Mouse (Mus musculus): ENCODE data around the gene Phactr1.

The Phactr1 gene

DNA sequence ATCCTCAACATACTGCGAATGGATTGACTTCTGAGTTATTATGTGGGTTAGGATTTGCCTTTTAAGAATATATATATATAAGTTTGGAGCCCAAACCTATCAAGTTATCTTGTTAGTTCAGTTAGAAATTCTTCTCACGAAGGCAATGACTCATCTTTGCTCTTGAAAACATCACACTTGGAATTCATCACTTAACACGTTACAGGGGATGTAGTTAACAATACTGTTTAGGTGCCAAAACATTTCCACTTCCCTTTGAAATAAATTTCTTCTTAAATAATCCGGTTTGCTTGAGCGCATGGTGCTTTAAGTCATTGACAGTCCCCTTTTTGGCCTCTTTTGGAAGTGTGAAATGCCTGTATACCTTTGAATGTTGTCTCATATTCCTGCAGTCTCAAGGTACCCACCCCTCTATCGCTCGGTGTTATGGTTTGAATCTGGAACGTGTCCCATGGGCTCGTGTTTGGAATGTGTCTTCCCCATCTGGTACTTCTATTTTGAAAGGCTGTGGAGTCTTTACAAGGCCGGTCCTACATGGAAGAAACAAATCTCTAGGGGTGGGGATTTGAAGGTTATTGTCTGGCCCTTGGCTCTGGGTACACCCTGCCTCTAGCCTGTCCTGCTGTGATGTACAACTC lies 80.6 kb downstream of the Phactr1 start:
- DNase-seq: no peak

DNA sequence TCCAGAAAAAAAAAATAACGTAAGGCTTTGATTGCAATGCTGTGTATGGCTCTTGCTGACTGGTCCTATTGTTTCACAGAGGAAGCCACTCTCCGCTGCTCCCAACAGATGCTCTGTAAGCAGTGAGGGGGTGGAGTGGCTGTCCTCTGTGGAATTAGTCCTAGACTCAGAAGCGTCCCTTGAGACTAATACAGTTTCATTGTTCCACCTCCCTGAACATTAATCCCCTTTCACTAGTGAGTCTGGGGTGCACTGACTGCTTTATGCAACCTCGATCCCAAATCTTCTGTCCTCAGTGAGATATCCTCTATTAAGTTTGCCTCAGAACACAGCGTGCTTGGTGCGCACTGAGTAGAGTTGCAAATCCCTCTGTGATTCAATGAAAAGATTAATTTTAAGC lies 91.9 kb downstream of the Phactr1 start:
- DNase-seq: no peak

DNA sequence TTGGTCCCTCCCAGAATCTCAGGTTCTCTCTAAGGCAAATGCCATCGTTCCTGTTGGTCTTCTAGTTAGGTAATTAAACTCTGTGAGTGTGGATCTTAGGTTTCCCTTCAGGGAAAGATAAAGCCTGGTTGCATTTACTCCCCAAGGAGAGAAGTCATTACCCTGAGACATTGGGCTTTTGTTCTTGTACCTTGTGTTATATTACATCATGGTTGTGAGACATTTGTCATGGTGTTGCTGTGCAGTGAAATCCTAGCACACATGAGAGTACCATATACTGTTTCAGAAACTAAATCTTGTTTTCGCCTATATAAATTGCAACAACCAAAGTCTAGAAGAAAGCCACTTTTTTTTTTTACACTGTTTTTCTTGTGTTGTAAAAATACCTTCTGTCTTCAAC lies 93.6 kb downstream of the Phactr1 start:
- no peak for DNase-seq

DNA sequence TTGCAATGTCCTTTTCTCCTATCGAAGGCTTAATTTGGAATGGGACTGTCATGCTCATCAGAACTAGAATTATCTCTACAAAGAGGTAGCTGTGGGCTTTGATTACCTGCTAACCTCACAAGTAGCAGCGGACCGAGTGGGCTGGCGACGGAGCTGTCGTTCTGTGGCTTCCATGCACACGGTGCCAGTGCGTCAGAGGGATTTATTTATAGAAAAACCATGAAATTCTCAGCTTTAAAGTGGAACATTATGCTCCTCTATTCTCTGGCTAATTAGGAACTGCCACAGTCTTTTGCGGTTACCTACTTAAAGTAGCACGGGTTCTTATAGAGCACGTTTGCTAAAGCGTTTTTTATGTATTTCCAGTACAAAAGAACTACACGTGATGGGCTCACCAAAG lies 101.7 kb downstream of the Phactr1 start:
- no peak for DNase-seq

DNA sequence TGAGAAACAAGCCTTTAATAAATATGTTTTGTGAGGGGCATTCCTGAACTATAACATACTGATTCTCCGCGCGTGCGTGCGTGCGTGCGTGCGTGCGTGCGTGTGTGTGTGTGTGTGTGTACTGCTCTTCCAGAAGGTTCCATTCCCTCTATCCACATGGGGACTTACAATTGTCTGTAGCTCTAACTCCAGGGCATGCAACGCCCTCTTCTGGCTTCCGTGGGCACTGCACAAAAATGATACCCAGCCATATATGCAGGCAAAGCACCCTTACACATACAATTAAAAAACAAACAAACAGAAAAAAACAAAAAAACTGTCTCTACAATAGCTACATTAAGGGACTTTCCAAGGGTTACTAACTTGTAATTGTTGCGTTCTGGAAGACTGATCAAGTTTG lies 108.8 kb downstream of the Phactr1 start:
- DNase-seq: no peak

DNA sequence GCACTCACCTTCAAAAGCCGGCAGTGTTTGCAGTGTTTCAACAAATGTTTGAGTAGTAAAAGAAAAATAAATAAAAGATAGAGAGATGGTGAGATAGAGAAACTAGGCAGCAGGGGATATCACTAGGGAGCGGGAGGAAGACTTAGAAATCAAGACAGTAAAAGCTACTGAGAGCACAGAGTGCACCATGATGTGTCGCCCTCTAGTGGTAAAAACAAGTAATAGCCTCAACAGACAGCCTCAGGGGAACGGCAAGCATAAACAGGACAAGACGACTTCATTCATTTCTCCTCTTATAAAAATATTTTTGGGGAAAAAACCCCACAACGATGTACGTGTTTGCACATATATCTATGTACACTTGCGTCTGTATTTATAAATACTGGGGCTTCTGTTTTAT lies 111.9 kb downstream of the Phactr1 start:
- no peak for DNase-seq

DNA sequence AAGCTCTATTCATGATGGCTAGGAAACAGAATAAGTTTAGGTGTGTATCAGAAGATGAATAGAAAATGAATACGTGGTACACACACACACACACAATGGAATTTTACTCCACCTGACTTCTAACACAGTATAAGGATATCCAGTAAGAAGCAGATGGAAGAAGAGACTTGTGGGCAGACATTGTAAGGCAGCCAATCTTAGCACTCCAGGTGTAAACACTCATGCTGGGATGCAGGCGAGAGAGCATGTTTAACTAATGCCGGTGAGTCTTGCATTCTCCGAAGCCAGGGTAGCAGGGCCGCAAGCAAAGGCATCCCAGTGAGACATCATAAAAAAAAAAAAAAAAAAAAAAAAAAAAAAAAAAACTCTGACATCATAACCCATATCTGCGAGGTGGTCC lies 120.1 kb downstream of the Phactr1 start:
- DNase-seq: no peak

DNA sequence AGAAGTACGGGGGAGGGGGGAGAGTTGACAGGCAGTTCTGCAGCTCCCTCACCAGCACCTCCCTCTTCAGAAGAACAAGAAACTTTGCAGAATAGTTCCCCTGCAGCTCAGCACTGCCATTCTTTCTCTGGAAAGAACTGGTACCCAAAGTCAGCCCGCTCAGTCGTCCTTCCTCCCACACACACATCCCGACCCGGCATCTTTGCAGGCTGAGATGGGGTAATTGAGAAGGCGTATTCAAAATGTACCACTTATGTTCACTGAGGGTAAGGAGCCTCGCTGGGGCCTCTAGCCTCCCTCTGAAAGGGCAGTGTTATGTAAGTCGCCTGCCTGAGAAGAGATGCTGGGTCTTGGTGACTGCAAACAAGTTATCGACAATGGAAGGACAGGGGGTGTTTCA lies 123.9 kb downstream of the Phactr1 start:
- no peak for DNase-seq

DNA sequence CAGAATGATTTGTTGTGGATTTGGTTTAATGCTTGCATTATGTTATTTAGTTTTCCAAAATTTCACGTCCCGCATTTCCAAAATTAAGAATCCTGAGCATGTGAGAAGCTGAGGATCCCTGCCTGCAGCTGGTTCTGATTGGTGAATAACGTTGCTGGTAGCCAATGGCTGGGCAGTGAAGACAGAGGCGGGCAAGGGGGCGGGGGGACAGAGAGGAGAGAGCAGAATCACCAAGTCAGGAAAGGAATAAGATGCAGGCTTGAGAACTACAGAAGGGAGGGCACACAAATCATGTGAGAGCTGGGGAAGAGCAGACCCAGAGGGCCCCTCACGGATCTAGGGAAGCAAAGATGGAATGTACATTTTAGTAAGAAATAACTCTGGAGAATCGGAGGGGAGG lies 132.3 kb downstream of the Phactr1 start:
- DNase-seq: no peak

DNA sequence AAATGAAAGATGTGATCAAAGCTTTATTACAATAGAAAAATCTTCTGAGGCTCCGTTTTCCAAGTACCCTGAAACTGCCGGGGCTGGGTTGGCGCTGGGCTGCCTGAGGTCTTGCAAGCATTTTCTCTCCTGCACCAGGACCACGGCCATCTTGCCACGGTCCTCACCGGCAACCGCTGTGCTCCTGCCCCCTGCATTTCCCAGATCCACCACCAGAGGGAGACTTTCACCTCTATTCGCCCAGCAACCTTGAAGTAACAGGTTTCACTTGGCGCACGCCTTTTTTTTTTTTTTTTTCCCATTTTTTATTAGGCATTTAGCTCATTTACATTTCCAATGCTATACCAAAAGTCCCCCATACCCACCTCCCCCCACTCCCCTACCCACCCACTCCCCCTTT lies 138.0 kb downstream of the Phactr1 start:
- DNase-seq: peak; percentile 52

DNA sequence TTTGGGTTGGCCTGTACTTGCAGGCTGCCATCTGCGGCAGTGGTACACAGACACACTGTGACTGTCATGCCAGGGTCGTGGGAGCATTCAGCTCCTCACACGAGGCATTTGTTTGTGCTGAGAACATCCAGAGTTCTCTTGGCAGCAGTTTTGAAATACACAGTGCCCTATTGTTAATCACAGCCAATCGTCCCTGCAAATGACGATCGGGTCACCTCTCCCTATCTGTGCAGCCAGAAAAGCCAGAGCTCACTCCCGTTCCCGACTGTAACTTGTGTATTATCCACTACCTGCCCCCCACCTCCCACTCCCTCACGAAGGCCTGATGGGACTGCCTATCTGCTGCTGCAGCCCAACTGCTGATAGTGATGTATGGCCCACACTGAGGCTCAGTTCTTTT lies 140.1 kb downstream of the Phactr1 start:
- DNase-seq: no peak

DNA sequence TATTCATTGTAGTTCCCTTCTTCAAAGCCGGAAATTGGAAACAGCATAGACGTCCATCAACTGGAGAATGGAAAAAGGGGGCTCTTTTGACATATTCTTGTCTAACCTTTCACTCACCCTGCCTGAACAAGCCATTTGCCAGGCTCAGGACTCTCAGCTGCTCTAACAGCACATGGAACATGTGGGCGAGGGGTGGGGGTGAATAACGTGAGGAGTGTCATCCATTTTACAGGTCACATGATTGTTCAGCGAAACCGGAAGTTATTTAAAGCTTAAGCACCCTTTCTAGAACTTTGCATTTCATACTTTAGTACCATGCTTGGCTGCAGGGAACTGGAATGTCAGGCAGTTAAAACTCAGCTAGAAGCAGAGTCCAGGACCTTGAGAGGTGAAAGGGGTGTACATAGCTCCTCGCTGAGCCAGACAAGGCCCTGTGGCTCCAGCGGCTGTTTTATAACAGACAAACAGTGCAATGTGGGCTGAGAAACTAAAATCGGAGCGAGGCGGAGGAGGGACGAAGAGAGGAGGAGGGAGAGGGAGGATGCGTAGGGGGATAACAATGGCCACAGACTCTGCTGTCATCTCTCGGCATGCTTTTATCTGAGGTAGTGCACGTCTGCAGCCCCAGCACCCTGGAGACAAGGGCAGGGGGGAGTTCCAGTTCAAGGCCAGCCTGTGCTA lies 141.1 kb downstream of the Phactr1 start:
- no peak for DNase-seq

DNA sequence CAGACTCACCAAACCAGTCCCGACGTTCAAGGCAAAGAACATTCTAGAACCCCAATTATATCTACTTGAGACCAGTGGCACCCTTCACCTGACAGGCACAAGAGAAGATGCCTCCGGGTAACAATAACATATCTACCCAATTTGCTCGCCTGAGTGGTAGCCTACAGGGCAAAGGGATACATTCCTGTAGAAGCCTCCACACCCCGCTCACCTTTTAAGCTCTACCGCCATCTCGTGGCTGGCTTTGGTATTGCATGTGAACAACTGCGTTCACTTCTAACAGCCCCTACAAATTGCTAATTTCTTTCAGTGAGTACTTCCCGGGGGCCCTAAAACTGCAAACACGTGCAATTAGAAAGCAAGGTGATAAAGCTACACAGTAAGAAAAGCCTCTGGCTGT lies 142.1 kb downstream of the Phactr1 start:
- peak; percentile 98 for DNase-seq

DNA sequence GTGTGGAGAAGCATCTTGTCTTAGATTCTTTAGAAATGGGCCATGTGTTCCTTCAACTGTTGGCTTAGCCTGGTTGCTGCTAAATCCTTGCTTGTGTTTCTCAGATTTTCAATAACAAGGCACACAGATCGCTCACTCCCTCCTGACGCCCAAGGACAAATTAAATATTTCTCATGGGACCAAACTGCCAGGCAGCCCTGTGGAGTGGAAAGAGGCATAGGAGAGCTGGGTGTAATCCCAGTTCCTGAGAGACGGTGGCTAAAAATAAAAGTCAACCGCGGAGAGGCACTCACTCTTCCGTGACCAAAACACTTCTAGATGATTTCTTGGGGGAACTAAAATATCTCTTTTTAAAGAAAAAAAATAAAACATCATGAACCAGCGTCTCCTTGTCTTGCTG lies 143.5 kb downstream of the Phactr1 start:
- DNase-seq: no peak

DNA sequence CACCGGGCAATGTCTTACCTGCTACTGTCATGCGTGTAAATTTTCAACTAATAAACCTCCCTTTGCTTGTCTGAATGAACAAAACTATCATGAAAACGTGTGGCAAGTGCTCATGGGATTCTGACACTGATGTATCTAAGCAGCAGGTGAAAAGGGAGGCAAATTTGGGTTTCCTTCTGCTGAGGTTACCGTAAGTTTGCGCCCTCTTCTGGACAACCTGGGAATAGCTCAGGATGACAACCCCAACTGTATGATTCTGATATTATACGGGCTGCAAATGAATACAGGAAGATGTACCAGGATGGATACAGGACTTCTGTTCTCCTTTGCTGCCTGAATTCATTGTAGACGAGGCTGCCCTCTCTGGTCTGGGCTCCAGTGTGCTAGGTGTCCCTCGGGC lies 146.2 kb downstream of the Phactr1 start:
- DNase-seq: peak; percentile 66

DNA sequence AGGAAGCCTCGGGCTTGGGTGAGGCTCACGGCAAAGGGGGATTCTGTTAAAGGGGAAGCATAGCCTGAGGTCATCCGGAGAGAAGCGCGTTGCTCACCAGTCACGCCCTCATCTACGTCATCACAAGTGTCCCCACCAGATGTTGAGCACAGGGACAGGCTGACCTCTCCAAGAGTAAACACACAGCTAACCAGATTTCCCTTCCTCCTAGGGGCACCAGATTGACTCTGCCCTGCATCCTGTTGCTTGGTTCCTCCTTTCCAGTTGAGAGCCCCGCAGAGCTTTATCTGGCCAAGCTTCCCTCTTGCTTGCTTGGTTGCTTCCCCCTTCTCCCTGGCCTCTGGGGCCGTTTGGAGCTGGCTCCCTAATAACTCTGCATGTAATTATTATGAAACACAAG lies 148.6 kb downstream of the Phactr1 start:
- no peak for DNase-seq

DNA sequence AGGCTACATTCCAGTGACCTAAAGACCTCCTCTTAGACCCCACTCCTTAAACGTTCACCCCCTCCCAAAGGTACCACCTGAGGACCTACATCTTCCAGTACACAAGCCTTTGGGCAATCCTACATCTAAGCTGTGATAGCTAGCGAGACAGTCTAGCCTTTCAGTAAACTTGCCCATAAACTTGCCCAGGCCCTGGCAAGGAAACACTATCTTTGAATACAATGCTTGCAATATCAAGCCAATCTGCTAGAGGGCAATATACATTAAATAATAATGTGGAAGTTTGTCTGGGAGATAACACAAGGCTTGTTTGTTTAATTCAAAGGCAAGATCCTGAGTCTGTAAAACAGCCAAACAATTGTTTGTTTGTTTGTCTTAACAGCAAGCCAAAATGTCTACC lies 155.0 kb downstream of the Phactr1 start:
- no peak for DNase-seq

DNA sequence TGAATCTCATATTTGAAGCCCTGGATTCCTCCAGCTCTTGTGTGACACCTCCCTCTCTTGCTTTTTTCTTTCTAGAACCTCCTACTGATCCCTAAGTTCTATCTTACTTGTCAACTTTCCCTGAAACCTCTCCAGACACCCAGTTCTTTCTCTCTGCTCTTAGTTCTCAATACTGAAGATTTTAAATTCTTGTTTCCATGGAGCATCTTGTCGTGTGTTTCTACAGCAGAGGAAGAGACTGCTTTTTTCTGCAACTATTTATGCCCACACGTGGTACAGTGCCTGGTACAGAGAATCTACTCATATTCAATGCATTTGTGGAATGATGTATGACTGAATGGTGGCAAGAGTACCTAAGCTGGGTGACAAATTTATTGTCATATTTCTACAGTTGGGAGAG lies 158.9 kb downstream of the Phactr1 start:
- no peak for DNase-seq

DNA sequence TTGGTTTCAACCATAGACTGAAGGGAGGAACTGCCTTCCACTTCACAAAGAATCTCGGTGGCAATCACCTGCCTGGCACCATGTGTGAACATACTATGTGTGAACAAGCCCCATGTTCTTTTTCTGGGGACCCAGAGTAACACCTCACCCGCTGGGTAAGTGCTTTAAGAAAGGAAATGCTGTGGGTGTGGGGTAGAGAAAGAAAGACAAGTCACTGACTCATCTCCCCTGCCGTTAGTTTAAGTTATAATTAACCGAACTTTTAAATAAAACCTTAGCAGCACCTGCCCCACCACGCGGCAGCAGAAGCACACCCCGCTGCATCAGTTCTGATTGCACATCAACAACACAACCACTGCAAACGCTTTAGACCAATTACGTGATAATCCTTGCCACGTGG lies 171.7 kb downstream of the Phactr1 start:
- no peak for DNase-seq

DNA sequence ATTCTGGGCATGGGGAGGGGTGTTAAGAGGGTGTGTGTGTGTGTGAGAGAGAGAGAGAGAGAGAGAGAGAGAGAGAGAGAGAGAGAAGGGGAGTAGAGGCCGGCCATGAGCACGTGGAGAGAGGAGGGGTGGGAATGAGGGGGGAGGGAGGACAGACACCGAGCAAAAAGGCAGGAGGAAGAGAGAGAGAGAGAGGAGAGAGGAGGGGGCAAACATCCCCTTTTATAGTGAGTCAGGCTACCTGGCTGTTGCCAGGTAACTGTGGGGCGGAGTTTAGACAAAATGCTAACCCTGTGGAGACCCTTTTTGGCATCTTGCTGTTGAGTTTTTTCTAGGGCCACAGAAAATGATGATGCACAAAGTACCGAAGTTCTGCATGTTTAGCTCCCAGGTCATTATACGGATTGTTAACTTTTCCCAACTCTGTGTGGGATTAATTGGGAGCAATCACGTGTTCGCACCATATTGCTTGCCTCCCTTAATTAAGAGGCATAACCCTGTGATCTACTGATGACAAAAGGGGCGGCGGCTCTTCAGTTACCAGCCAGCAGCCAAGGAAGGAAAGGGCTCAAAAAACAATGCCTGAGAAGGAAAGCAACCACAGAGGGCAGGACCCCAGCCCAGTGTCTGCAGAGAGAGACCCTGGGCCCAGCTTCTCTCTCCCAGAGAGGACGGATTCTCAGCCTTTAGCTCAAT lies 173.6 kb downstream of the Phactr1 start:
- no peak for DNase-seq

DNA sequence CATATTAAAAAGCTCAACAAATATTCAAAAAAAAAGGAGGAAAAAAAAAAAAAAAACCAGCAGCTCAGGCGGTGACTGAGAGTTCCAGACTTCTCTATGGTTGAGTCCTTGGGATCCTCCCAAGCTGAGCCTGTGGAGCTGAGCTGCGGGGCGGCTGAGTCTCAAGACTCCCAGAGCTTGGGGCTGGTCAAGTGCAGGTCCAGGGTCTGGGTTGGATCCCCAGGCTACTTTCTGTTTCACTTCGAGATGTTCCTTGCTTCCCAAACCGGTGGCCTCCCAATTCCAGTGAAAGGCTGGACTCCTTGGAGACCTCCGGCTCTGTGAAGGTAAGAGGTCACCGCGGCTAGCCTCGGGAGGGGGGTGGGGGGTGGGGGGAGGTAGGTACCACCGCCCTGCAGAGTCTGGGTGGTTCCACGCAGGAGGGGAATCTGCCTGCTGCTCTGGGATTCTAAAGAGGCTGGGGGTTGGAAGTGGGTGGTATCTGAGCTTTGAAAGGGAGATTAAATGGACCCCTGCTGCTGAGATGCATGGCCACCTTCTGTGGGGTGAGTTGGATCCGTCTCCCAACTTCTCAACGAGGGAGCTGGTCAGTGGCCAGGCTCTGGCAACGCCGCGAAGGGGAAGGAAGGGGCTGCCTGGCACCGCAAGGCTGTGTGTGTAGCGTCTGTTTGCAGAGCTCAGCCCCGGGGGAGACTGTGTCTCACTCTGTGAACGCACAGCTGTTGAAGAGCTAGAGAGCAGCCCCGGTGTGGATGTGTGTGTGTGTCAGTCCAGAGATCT lies 185.9 kb downstream of the Phactr1 start:
- peak; percentile 59 for DNase-seq

DNA sequence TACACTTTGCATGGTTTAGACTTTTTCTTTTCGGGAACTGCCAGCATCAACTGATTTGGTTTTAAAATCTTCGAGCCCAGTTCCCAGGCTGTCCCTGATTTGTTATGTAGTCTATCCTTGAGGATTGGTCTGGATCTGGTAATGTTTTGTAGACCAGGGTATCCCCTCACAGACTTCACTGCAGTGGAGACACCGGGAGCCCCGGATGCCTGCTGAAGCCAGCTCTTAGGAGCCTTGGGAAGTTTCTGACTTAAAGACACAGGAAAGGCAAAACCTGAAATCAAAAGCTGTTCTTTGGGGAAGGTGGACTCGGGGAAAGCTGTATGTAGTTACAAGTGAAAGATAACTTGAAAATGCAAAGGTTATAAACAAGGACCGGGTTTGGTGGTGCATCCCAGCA lies 186.6 kb downstream of the Phactr1 start:
- no peak for DNase-seq

DNA sequence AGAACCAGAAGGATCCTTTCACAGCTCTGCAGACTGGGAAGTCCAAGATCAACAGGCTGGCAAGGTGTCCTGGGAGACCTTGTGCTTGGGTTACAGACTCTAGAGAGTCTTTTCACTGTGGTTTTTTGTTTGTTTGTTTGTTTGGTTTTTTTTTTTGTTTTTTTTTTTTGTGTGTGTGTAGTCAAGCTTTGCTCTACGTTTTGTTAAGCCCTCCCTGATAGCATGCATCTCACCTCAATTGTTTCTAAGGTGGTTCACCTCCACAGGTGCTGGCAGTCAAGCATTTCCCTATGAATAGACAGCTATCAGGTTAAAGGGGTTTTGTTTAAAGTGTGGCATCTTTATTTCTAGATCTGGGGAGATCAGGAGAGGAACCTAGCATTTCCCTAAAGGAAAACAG lies 191.7 kb downstream of the Phactr1 start:
- DNase-seq: no peak

DNA sequence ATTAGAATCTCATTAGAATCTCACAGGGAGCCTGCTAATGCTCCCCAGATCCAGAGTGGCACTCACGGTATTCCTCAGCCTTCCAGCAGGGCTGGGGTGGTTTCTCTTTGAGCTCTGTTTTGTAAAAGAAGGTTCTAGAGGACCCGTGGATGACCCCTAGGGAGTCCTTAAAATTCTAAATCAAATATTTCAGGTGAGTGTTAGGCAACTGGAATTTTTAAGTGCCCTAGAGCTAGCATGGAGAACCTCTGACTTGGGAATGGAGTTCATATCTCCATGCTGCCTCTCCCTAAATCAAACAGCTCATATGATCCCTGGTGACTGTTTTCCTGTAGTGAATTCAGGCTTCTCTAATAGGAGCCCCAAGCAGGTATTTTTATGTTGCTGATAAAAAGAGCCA lies 197.9 kb downstream of the Phactr1 start:
- no peak for DNase-seq
